9 mouse cellular contexts compared by ENCODE assay signal in the genomic region with DNA sequence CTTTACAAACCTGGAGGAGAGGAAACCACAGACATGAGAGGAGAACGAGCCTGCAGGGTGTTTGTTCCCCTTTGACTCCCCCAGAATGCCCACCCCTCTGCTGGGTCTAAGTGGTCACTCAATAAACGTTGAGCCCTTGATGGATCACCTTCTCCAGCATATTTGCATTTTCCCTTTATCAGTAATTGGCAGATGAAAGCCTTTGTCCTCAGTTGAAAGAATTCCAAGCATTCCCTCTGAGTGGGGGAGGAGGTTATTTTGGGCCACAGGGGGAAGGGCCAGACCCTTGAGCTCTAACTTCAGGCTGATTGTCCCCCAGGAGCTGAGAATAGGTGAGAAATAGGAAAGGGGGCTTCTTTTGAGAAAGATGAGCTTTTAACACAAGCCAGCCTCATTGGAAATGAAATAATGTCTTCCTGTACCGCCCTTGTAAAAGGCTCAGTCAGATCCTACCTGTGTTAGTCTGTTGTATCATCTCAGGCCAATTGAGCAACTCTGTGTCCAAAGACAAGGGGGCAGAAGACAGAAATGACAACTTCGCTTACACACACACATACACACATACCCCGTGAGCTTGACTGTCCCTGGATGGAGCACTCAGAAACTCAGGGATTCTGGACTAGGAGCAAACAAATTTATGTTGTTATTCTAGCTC. TPM values are rescaled to one million over a fixed set of nuclear protein-coding genes. Genes with fewer than 3 reads are reported as not detected.
DNase-seq lines count a peak whose midpoint lies in the region; ATAC-seq lines count a peak whose summit lies in the region.
"Had no signal": no experiment of that assay in that cellular context is flagged by ENCODE, and none has a peak within 500 bp of the region (broad histone marks: within the 10 kb centered on the region; RNA-seq: fewer than 3 reads in every experiment).

No protein-coding gene starts in this region.

- H3K9me3 ChIP-seq in lung, embryonic 16.5 days (ENCODE audit: control insufficient read depth, low read length) = no peaks in the 10 kb centered on the region
- no peaks in the 10 kb centered on the region for H3K9me3 ChIP-seq in embryonic facial prominence, embryonic 12.5 days
- H3K9me3 ChIP-seq in hindbrain, embryonic 16.5 days (ENCODE audit: control insufficient read depth, low read length) = no peaks in the 10 kb centered on the region
- H3K9me3 ChIP-seq in neural tube, embryonic 12.5 days = no peaks in the 10 kb centered on the region

- peaks cover 21% of the 10 kb centered on the region for H3K4me1 ChIP-seq in lung, embryonic 16.5 days (replicated peaks; ENCODE audit: control insufficient read depth, insufficient read depth, low read length)
- peaks cover 46% of the 10 kb centered on the region for H3K4me1 ChIP-seq in embryonic facial prominence, embryonic 12.5 days
- peaks cover 33% of the 10 kb centered on the region for H3K4me1 ChIP-seq in hindbrain, embryonic 16.5 days (ENCODE audit: control insufficient read depth, insufficient read depth, low read depth, low read length)
- H3K4me1 ChIP-seq in neural tube, embryonic 12.5 days = peaks cover 45% of the 10 kb centered on the region

- H3K9ac ChIP-seq in lung, embryonic 16.5 days (ENCODE audit: low read length) = 0 out of 2 replicates have a peak overlapping the region, but pooled peaks have one; percentile 0
- no peak overlapping the region for H3K9ac ChIP-seq in embryonic facial prominence, embryonic 12.5 days
- H3K9ac ChIP-seq in hindbrain, embryonic 16.5 days (ENCODE audit: low read depth, low read length) = peak overlapping the region; percentile 6; the same call in 1 of the 2 replicates
- peak overlapping the region; percentile 33; the same call in 1 of the 2 replicates for H3K9ac ChIP-seq in neural tube, embryonic 12.5 days

- ATAC-seq in lung, embryonic 16.5 days (ENCODE audit: low read depth) = no peak
- ATAC-seq in embryonic facial prominence, embryonic 12.5 days (ENCODE audit: insufficient number of reproducible peaks, insufficient read depth, low FRiP score, low TSS enrichment) = no peak
- ATAC-seq in hindbrain, embryonic 16.5 days = no peak
- ATAC-seq in neural tube, embryonic 12.5 days (ENCODE audit: low FRiP score, low read depth) = no peak

- H3K27me3 ChIP-seq in lung, embryonic 16.5 days (ENCODE audit: control insufficient read depth, insufficient read depth, low read depth, low read length) = no peaks in the 10 kb centered on the region
- 0 out of 2 replicates have a peak, but pooled peaks cover 4% of the 10 kb centered on the region for H3K27me3 ChIP-seq in embryonic facial prominence, embryonic 12.5 days
- H3K27me3 ChIP-seq in hindbrain, embryonic 16.5 days (replicated peaks; ENCODE audit: control insufficient read depth, insufficient read depth, low read length) = no peaks in the 10 kb centered on the region
- H3K27me3 ChIP-seq in neural tube, embryonic 12.5 days (replicated peaks) = no peaks in the 10 kb centered on the region

- H3K27ac ChIP-seq in lung, embryonic 16.5 days (ENCODE audit: low read length) = peak overlapping the region; percentile 43
- H3K27ac ChIP-seq in embryonic facial prominence, embryonic 12.5 days = no peak overlapping the region
- H3K27ac ChIP-seq in hindbrain, embryonic 16.5 days (ENCODE audit: low read depth, low read length) = no peak overlapping the region
- no peak overlapping the region for H3K27ac ChIP-seq in neural tube, embryonic 12.5 days

- H3K4me2 ChIP-seq in lung, embryonic 16.5 days (ENCODE audit: low read depth, low read length) = peak overlapping the region; percentile 88
- peak overlapping the region; percentile 99; the same call in 1 of the 2 replicates for H3K4me2 ChIP-seq in embryonic facial prominence, embryonic 12.5 days (replicated peaks)
- H3K4me2 ChIP-seq in hindbrain, embryonic 16.5 days (ENCODE audit: low read length) = peak overlapping the region; percentile 99; the same call in 1 of the 2 replicates
- peak overlapping the region; percentile 98 for H3K4me2 ChIP-seq in neural tube, embryonic 12.5 days (replicated peaks)

- 27% methylated on average over 5 of the region's 5 CpGs for WGBS in lung, embryonic 16.5 days
- 31% methylated on average over 5 of the region's 5 CpGs for WGBS in embryonic facial prominence, embryonic 12.5 days
- 25% methylated on average over 5 of the region's 5 CpGs for WGBS in hindbrain, embryonic 16.5 days
- WGBS in neural tube, embryonic 12.5 days = 22% methylated on average over 5 of the region's 5 CpGs

- H3K4me3 ChIP-seq in lung, embryonic 16.5 days (ENCODE audit: low read length) = no peak overlapping the region
- no peak overlapping the region for H3K4me3 ChIP-seq in embryonic facial prominence, embryonic 12.5 days
- H3K4me3 ChIP-seq in hindbrain, embryonic 16.5 days (ENCODE audit: low read length) = no peak overlapping the region
- H3K4me3 ChIP-seq in neural tube, embryonic 12.5 days = no peak overlapping the region

- DNase-seq in lung, adult 18-20 months = no peak
- no peak for DNase-seq in frontal cortex, postnatal 10 days (ENCODE audit: low spot score in 2 of 2)
- no peak for DNase-seq in right cerebral cortex, postnatal 25 days
- DNase-seq: kidney, postnatal 36 days; thymus, adult 18-20 months had no signal

- no peaks in the 10 kb centered on the region for H3K36me3 ChIP-seq in lung, embryonic 16.5 days (ENCODE audit: control insufficient read depth, insufficient read depth, low read length)
- H3K36me3 ChIP-seq in embryonic facial prominence, embryonic 12.5 days = no peaks in the 10 kb centered on the region
- no peaks in the 10 kb centered on the region for H3K36me3 ChIP-seq in hindbrain, embryonic 16.5 days (ENCODE audit: control insufficient read depth, insufficient read depth, low read length)
- H3K36me3 ChIP-seq in neural tube, embryonic 12.5 days = no peaks in the 10 kb centered on the region

RNA-seq across cellular contexts. Expression of gene Kdm2b, which starts 1.9 kb away (rescaled TPM):
- polyA plus RNA-seq in lung, embryonic 16.5 days (2015; fragmentation: Nextera tagmentation; extraction: Ambion mirVana) = 35.5 and 37.6 TPM in 2 replicates
- polyA plus RNA-seq in embryonic facial prominence, embryonic 12.5 days (2016; fragmentation: Nextera tagmentation; extraction: Ambion mirVana) = 77.9 and 84.4 TPM in 2 replicates
- polyA plus RNA-seq in hindbrain, embryonic 16.5 days (2015; fragmentation: Nextera tagmentation; extraction: Ambion mirVana) = 88.8 and 99.8 TPM in 2 replicates
- 105 and 106 TPM in 2 replicates for polyA plus RNA-seq in neural tube, embryonic 12.5 days (2016; fragmentation: Nextera tagmentation; extraction: Ambion mirVana)

RNA-seq across cellular contexts. Expression of gene Orai1, which starts 23.4 kb away (rescaled TPM):
- polyA plus RNA-seq in lung, embryonic 16.5 days (2015; fragmentation: Nextera tagmentation; extraction: Ambion mirVana) = 18.2 and 19.3 TPM in 2 replicates
- polyA plus RNA-seq in embryonic facial prominence, embryonic 12.5 days (2016; fragmentation: Nextera tagmentation; extraction: Ambion mirVana) = 12.3 and 14.8 TPM in 2 replicates
- 14.2 TPM in 2 replicates for polyA plus RNA-seq in hindbrain, embryonic 16.5 days (2015; fragmentation: Nextera tagmentation; extraction: Ambion mirVana)
- 13.9 and 14.2 TPM in 2 replicates for polyA plus RNA-seq in neural tube, embryonic 12.5 days (2016; fragmentation: Nextera tagmentation; extraction: Ambion mirVana)

RNA-seq across cellular contexts. Expression of gene Morn3, which starts 55.3 kb away (rescaled TPM):
- 3.9 and 7.4 TPM in 2 replicates for polyA plus RNA-seq in lung, embryonic 16.5 days (2015; fragmentation: Nextera tagmentation; extraction: Ambion mirVana)
- not detected in 2 replicates for polyA plus RNA-seq in embryonic facial prominence, embryonic 12.5 days (2016; fragmentation: Nextera tagmentation; extraction: Ambion mirVana)
- 0.47 and 0.81 TPM in 2 replicates for polyA plus RNA-seq in hindbrain, embryonic 16.5 days (2015; fragmentation: Nextera tagmentation; extraction: Ambion mirVana)
- polyA plus RNA-seq in neural tube, embryonic 12.5 days (2016; fragmentation: Nextera tagmentation; extraction: Ambion mirVana) = not detected in 2 replicates
